Mouse (Mus musculus) myocyte (in vitro differentiated cells): ENCODE data around the gene Tnfrsf13b. TPM values are rescaled to one million over a fixed set of nuclear protein-coding genes. Genes with fewer than 3 reads are reported as not detected.

ENCODE experiments used
- H3K27me3 ChIP-seq: one replicate; pipeline ENCODE4 v1.6.1; 2011; ENCODE audit not compliant: control insufficient read depth, insufficient read depth, insufficient read length
- H3K36me3 ChIP-seq: one replicate; pipeline ENCODE4 v1.6.1; 2011; ENCODE audit not compliant: control insufficient read depth, insufficient read depth
- H3K4me2 ChIP-seq: one replicate; pipeline ENCODE4 v1.6.1; 2011; ENCODE audit warnings: low read depth, control low read depth
- H3K4me3 ChIP-seq: one replicate; pipeline ENCODE4 v1.5.1; 2011; ENCODE audit warnings: mild to moderate bottlenecking, control low read depth, moderate library complexity
- H3K79me2 ChIP-seq: one replicate; pipeline ENCODE4 v1.6.1; 2011; ENCODE audit not compliant: control insufficient read depth, insufficient read depth
- H3ac ChIP-seq: one replicate; pipeline ENCODE4 v1.6.1; 2011; ENCODE audit not compliant: control insufficient read depth, insufficient read length
- CEBPB ChIP-seq: IDR thresholded peaks from 2 replicates; pipeline ENCODE4 v1.6.1; 2011; ENCODE audit warnings: mild to moderate bottlenecking, moderate library complexity; ENCODE audit not compliant: poor library complexity, insufficient read depth, severe bottlenecking
- E2F4 ChIP-seq: IDR thresholded peaks from one replicate; pipeline ENCODE4 v1.6.1; 2011; ENCODE audit warnings: mild to moderate bottlenecking, control low read depth, moderate library complexity; ENCODE audit not compliant: insufficient read depth
- MAX ChIP-seq: IDR thresholded peaks from one replicate; pipeline ENCODE4 v1.6.1; 2011; ENCODE audit warnings: low read depth, mild to moderate bottlenecking, control low read depth
- MYOD1 ChIP-seq, 3 experiments: IDR thresholded peaks; one replicate each; pipeline ENCODE4 v1.6.1; 2011; ENCODE audit warnings: control low read depth in 2 of 3, low read depth in 2 of 3, mild to moderate bottlenecking in 2 of 3, moderate library complexity in 1 of 3; ENCODE audit not compliant: insufficient read length in 2 of 3, control insufficient read depth in 1 of 3
- MYOG ChIP-seq, 3 experiments: IDR thresholded peaks; one replicate each; pipeline ENCODE4 v1.6.1; 2011; ENCODE audit warnings: control low read depth in 2 of 3, low read depth in 2 of 3, mild to moderate bottlenecking in 2 of 3; ENCODE audit not compliant: insufficient read length in 2 of 3, control insufficient read depth in 1 of 3, insufficient read depth in 1 of 3
- POLR2A ChIP-seq: IDR thresholded peaks from one replicate; pipeline ENCODE4 v1.6.1; 2011; ENCODE audit warnings: low read depth, mild to moderate bottlenecking, control low read depth, moderate library complexity; ENCODE audit not compliant: insufficient read length
- POLR2AphosphoS2 ChIP-seq: IDR thresholded peaks from one replicate; pipeline ENCODE4 v1.6.1; 2011; ENCODE audit warnings: low read depth, control low read depth; ENCODE audit not compliant: insufficient read length
- REST ChIP-seq: IDR thresholded peaks from one replicate; pipeline ENCODE4 v1.6.1; 2011; ENCODE audit warnings: mild to moderate bottlenecking, control low read depth, moderate library complexity; ENCODE audit not compliant: insufficient read depth, insufficient read length
- SRF ChIP-seq: IDR thresholded peaks from one replicate; pipeline ENCODE4 v1.6.1; 2011; ENCODE audit warnings: low read depth; ENCODE audit not compliant: control insufficient read depth, insufficient read length
- TCF12 ChIP-seq: IDR thresholded peaks from one replicate; pipeline ENCODE4 v1.6.1; 2011; ENCODE audit warnings: mild to moderate bottlenecking, control low read depth; ENCODE audit not compliant: poor library complexity, insufficient read depth, severe bottlenecking
- TCF3 ChIP-seq: IDR thresholded peaks from one replicate; pipeline ENCODE4 v1.6.1; 2011; ENCODE audit warnings: low read depth, control low read depth; ENCODE audit not compliant: insufficient read length
- USF1 ChIP-seq: IDR thresholded peaks from one replicate; pipeline ENCODE4 v1.6.1; 2011; ENCODE audit warnings: low read depth, mild to moderate bottlenecking, control low read depth, moderate library complexity
- polyA plus RNA-seq: library from polyadenylated mRNA; unstranded; fragments of >200 nt; fragmentation: generic; extraction: Trizol; gene quantifications from one replicate; pipeline ENCODE4 v1.2.1, GENCODE M21; 2012; ENCODE audit warnings: missing spikeins

The Tnfrsf13b gene
- polyA plus RNA-seq, result 0.04 TPM

GRCm38 (mm10) chr11:61126606-61127355, at the start of gene Tnfrsf13b:
Gene Tnfrsf13b, plus strand, starts transcription at chr11:61126755.
- H3K36me3 ChIP-seq, result no peaks in the 10 kb centered on the region
- H3K4me2 ChIP-seq, result no peak within 1 kb of the TSS
- H3ac ChIP-seq, result no peak within 1 kb of the TSS
- H3K4me3 ChIP-seq, result no peak within 1 kb of the TSS
- TF ChIP-seq MYOD1 (IDR thresholded peaks at IDR 0.05; ENCODE audit: control insufficient read depth in 1 of 3, insufficient read length in 2 of 3, low read depth in 2 of 3) (no peak), MYOG (IDR thresholded peaks at IDR 0.05; ENCODE audit: control insufficient read depth in 1 of 3, insufficient read depth in 1 of 3, insufficient read length in 2 of 3, low read depth in 2 of 3) (no peak), TCF12 (no peak), CEBPB (no peak), SRF (no peak), USF1 (no peak), TCF3 (no peak), MAX (no peak), E2F4 (no peak), REST (no peak), POLR2AphosphoS2 (no peak), POLR2A (no peak)
- no peaks in the 10 kb centered on the region for H3K79me2 ChIP-seq
- H3K27me3 ChIP-seq, result no peaks in the 10 kb centered on the region

- Histone ChIP-seq H3K4me2 (no peak overlapping the region), H3K79me2 (no peaks in the 10 kb centered on the region), H3ac (no peak overlapping the region), H3K36me3 (no peaks in the 10 kb centered on the region), H3K4me3 (no peak overlapping the region), H3K27me3 (no peaks in the 10 kb centered on the region)
- TF ChIP-seq MYOG (IDR thresholded peaks at IDR 0.05; ENCODE audit: control insufficient read depth in 1 of 3, insufficient read depth in 1 of 3, insufficient read length in 2 of 3, low read depth in 2 of 3), result peak in 2 of 3 experiments; percentile 5 to 24
- TF ChIP-seq CEBPB, result no peak
- TF ChIP-seq REST, result no peak
- no peak for TF ChIP-seq E2F4
- peak in 2 of 3 experiments; percentile 34 to 64 for TF ChIP-seq MYOD1 (IDR thresholded peaks at IDR 0.05; ENCODE audit: control insufficient read depth in 1 of 3, insufficient read length in 2 of 3, low read depth in 2 of 3)
Observed at GRCm38 (mm10) chr11:61081624-61082023, 44.9 kb upstream of the Tnfrsf13b start.

DNA sequence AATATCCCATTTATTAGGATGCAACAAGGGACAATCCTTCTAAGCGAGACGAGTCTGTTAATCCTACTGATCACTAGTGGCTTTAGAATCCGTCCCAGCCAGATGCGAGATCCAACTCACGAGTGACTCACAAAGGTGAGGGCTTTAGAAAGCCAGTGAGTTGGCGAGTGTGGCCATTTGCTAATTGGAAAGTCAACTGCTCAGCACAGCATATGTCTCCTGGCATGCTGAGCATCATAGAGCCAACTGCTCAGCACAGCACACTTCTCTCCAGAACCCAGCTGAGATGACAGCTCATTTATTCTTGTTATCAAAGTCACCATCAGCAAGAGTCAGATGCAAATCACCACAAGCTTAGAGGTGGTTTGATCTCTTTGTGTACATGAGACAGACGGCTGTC, 36.4 kb upstream of the Tnfrsf13b start:
- Histone ChIP-seq H3K4me2 (no peak overlapping the region), H3K36me3 (no peaks in the 10 kb centered on the region), H3ac (no peak overlapping the region), H3K79me2 (no peaks in the 10 kb centered on the region), H3K4me3 (no peak overlapping the region), H3K27me3 (no peaks in the 10 kb centered on the region)
- TF ChIP-seq REST (no peak), POLR2AphosphoS2 (no peak), MYOD1 (IDR thresholded peaks at IDR 0.05; ENCODE audit: control insufficient read depth in 1 of 3, insufficient read length in 2 of 3, low read depth in 2 of 3) (no peak), MAX (no peak), POLR2A (no peak), USF1 (no peak), TCF3 (no peak), TCF12 (no peak), MYOG (IDR thresholded peaks at IDR 0.05; ENCODE audit: control insufficient read depth in 1 of 3, insufficient read depth in 1 of 3, insufficient read length in 2 of 3, low read depth in 2 of 3) (no peak), CEBPB (no peak), E2F4 (no peak), SRF (no peak)

DNA sequence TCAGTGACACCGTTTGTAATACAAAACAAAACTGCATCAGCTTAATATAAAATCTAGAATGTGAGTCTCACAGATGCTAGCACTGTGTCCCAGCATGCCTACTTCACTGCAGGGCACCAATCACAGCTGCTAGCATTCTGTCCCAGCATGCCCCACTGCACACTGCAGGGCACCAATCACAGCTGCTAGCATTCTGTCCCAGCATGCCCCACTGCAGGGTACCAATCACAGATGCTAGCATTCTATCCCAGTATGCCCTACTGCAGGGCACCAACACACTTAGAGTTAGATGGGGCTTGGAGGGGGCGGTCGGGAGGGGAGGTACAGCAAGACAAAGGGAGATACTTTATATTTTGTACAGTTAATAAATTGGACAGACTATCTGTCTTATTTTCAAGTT, 35.4 kb upstream of the Tnfrsf13b start:
- peak in 1 of 3 experiments; percentile 15 for TF ChIP-seq MYOG (IDR thresholded peaks at IDR 0.05; ENCODE audit: control insufficient read depth in 1 of 3, insufficient read depth in 1 of 3, insufficient read length in 2 of 3, low read depth in 2 of 3)
- TF ChIP-seq POLR2AphosphoS2, result no peak
- TF ChIP-seq MYOD1 (IDR thresholded peaks at IDR 0.05; ENCODE audit: control insufficient read depth in 1 of 3, insufficient read length in 2 of 3, low read depth in 2 of 3), result peak in 1 of 3 experiments; percentile 37
- Histone ChIP-seq H3K27me3 (no peaks in the 10 kb centered on the region), H3K79me2 (no peaks in the 10 kb centered on the region), H3K36me3 (no peaks in the 10 kb centered on the region), H3ac (no peak overlapping the region), H3K4me2 (peak overlapping the region; percentile 56), H3K4me3 (no peak overlapping the region)

GRCm38 (mm10) chr11:61091642-61092262, 34.8 kb upstream of the Tnfrsf13b start:
- no peaks in the 10 kb centered on the region for H3K79me2 ChIP-seq
- no peaks in the 10 kb centered on the region for H3K27me3 ChIP-seq
- H3K4me3 ChIP-seq, result no peak overlapping the region
- H3ac ChIP-seq, result no peak overlapping the region
- TF ChIP-seq MYOG (IDR thresholded peaks at IDR 0.05; ENCODE audit: control insufficient read depth in 1 of 3, insufficient read depth in 1 of 3, insufficient read length in 2 of 3, low read depth in 2 of 3) (no peak), USF1 (no peak), POLR2AphosphoS2 (no peak), REST (no peak), MYOD1 (IDR thresholded peaks at IDR 0.05; ENCODE audit: control insufficient read depth in 1 of 3, insufficient read length in 2 of 3, low read depth in 2 of 3) (no peak), POLR2A (no peak), E2F4 (no peak), MAX (no peak), SRF (no peak), TCF3 (no peak), TCF12 (no peak), CEBPB (no peak)
- peak overlapping the region; percentile 25 for H3K4me2 ChIP-seq
- H3K36me3 ChIP-seq, result no peaks in the 10 kb centered on the region
